Mouse (Mus musculus): ENCODE measurements at regions not wholly inside any gene's neighbourhood (a gene's known extent, or its start where the extent isn't known, plus 50 kb on each side); places are given as distances from the start of the nearest gene placed in this dataset.

DNA sequence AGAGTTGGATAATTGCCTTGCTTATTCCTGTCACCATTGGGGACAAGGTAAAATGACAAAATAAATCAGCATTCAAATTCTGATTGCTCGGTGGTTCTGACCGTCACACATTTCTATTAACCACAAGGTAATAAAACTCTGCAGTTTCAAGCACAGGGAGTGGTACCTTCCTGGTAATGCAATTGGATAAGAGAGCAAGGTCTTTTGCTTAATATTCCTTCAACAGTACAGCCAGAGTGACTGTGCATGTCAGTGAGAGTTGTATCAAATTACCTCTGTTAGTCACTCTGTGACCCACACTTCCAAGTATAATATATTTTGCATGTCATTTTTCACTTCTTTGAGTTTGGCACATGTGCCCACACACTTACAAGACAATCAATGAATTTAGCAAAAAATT is 177.8 kb upstream of the Acvr2a start:
- TF ChIP-seq TAL1 (conservative IDR thresholded peaks at IDR 0.05; ENCODE audit: low read depth, low read length), result no peak
- TF ChIP-seq CTCF (IDR thresholded peaks at IDR 0.05; ENCODE audit: low read depth, low read length), result no peak
- no peak for TF ChIP-seq GATA1 (IDR thresholded peaks at IDR 0.05; ENCODE audit: borderline replicate concordance, low read length)
- no peak for TF ChIP-seq GATA2 (IDR thresholded peaks at IDR 0.05; ENCODE audit: borderline replicate concordance, low read depth, low read length)
- TF ChIP-seq POLR2AphosphoS5 (IDR thresholded peaks at IDR 0.05; ENCODE audit: insufficient replicate concordance, low read depth, low read length), result no peak
- no peaks in the 10 kb centered on the region for H3K9me3 ChIP-seq (replicated peaks)
- DNase-seq (ENCODE audit: low spot score), result no peak
- H3K27me3 ChIP-seq (ENCODE audit: insufficient read depth, low read length), result no peaks in the 10 kb centered on the region
- ATAC-seq (ENCODE audit: extremely low read depth, insufficient number of reproducible peaks, low FRiP score, poor library complexity, severe bottlenecking), result no peak
- no peaks in the 10 kb centered on the region for H3K36me3 ChIP-seq (replicated peaks)
- no peak overlapping the region for H3K4me3 ChIP-seq (ENCODE audit: low read depth, low read length)
- H3K4me1 ChIP-seq (ENCODE audit: insufficient read depth, low read depth, low read length), result no peaks in the 10 kb centered on the region

DNA sequence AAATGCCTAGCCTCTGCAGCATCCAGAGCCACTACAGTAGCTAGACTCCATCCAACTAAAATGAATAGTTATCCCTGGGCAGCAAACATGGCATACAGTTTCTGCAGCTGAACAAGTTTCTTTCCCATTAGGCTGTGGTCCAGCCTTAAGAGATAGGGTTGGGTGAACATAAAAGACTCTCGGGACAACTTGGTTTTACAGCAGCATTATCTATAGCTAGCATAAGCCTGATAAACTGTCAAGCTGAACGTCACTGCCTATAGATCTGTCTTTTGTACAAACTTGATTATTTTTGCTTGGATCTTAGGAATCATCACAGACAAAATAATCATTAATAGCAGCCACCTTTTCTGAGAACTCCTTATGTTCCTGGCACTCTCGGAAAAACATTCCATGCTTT is 169.8 kb upstream of the Acvr2a start:
- no peaks in the 10 kb centered on the region for H3K36me3 ChIP-seq (replicated peaks)

DNA sequence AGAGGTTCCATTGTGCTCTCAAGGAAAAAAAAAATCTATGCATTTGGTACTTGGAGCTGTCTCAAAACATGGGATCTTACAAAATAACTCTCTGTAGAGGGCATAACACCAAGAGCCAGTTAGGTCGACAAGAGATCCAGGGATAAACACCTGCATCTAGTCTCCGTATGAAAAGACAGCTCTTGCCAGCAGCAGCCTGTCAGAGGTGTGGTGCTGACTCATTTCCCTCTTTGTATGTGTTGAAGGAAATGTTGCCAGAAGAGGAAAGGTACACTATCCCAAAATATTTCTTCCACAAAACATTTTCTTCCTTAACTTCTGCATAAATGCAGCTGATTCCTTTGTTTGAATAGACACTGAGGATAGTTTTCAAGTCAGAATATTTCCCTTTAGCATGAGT is 163.6 kb upstream of the Acvr2a start:
- no peak for ATAC-seq (ENCODE audit: extremely low read depth, insufficient number of reproducible peaks, low FRiP score, poor library complexity, severe bottlenecking)
- Histone ChIP-seq H3K4me1 (ENCODE audit: insufficient read depth, low read depth, low read length) (no peaks in the 10 kb centered on the region), H3K9me3 (replicated peaks) (no peaks in the 10 kb centered on the region), H3K4me3 (ENCODE audit: low read depth, low read length) (no peak overlapping the region), H3K27me3 (ENCODE audit: insufficient read depth, low read length) (no peaks in the 10 kb centered on the region), H3K36me3 (replicated peaks) (no peaks in the 10 kb centered on the region)
- DNase-seq (ENCODE audit: low spot score), result no peak
- TF ChIP-seq GATA2 (IDR thresholded peaks at IDR 0.05; ENCODE audit: borderline replicate concordance, low read depth, low read length) (no peak), CTCF (IDR thresholded peaks at IDR 0.05; ENCODE audit: low read depth, low read length) (no peak)

More for the DNA sequence above, 169.8 kb upstream of the Acvr2a start:
- Histone ChIP-seq H3K4me3 (ENCODE audit: low read depth, low read length) (no peak overlapping the region), H3K9me3 (replicated peaks) (no peaks in the 10 kb centered on the region), H3K4me1 (ENCODE audit: insufficient read depth, low read depth, low read length) (no peaks in the 10 kb centered on the region), H3K27me3 (ENCODE audit: insufficient read depth, low read length) (no peaks in the 10 kb centered on the region)
- DNase-seq (ENCODE audit: low spot score) (no peak), ATAC-seq (ENCODE audit: extremely low read depth, insufficient number of reproducible peaks, low FRiP score, poor library complexity, severe bottlenecking) (no peak)
- no peak for TF ChIP-seq POLR2AphosphoS5 (IDR thresholded peaks at IDR 0.05; ENCODE audit: insufficient replicate concordance, low read depth, low read length)
- no peak for TF ChIP-seq TAL1 (conservative IDR thresholded peaks at IDR 0.05; ENCODE audit: low read depth, low read length)
- TF ChIP-seq GATA1 (IDR thresholded peaks at IDR 0.05; ENCODE audit: borderline replicate concordance, low read length), result no peak
- no peak for TF ChIP-seq CTCF (IDR thresholded peaks at IDR 0.05; ENCODE audit: low read depth, low read length)
- no peak for TF ChIP-seq GATA2 (IDR thresholded peaks at IDR 0.05; ENCODE audit: borderline replicate concordance, low read depth, low read length)

DNA sequence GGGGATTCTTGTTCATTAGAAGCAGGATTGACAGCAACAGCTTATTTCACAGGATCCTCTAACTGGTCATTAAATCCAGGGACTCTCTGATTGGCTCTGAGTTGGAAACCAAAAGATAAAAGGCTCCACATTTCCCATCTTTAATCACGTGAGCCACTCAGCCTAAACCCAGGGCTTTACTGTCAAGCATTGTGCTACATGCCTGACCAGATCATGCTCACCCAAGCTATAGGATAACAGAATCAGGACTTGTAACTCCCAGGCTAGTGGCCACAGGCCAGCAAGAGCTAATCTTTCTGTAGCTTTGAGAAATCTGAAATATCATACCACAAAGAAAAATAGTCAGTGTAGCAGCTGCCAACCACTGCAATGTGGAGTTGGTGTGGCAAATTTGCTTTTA is 152.7 kb upstream of the Acvr2a start:
- no peak for DNase-seq (ENCODE audit: low spot score)
- Histone ChIP-seq H3K27me3 (ENCODE audit: insufficient read depth, low read length) (0 out of 2 replicates have a peak, but pooled peaks cover 4% of the 10 kb centered on the region), H3K4me1 (ENCODE audit: insufficient read depth, low read depth, low read length) (no peaks in the 10 kb centered on the region), H3K9me3 (replicated peaks) (no peaks in the 10 kb centered on the region), H3K4me3 (ENCODE audit: low read depth, low read length) (no peak overlapping the region), H3K36me3 (replicated peaks) (no peaks in the 10 kb centered on the region)
- ATAC-seq (ENCODE audit: extremely low read depth, insufficient number of reproducible peaks, low FRiP score, poor library complexity, severe bottlenecking), result no peak
- TF ChIP-seq GATA1 (IDR thresholded peaks at IDR 0.05; ENCODE audit: borderline replicate concordance, low read length) (no peak), POLR2AphosphoS5 (IDR thresholded peaks at IDR 0.05; ENCODE audit: insufficient replicate concordance, low read depth, low read length) (no peak), TAL1 (conservative IDR thresholded peaks at IDR 0.05; ENCODE audit: low read depth, low read length) (no peak), CTCF (IDR thresholded peaks at IDR 0.05; ENCODE audit: low read depth, low read length) (no peak), GATA2 (IDR thresholded peaks at IDR 0.05; ENCODE audit: borderline replicate concordance, low read depth, low read length) (no peak)

DNA sequence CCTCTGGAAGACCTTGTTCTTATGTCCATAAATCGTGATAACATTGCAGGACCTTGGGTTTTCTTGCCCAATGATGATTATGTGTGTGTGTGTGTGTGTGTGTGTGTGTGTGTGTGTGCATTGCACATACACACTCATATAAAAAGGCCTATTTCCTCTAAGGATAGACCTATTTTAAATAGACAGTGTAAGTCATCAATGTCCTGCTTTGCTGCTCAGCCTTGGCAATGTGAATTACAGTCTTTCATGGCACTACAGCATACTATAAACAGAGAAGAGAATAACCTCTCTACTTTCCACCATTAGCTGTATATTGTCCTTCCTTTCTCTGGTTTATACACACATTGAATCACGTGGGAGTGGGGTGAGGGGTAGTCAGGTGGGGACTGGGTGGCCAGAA is 148.8 kb upstream of the Acvr2a start:
- H3K4me3 ChIP-seq (ENCODE audit: low read depth, low read length), result no peak overlapping the region
- DNase-seq (ENCODE audit: low spot score), result no peak
- TF ChIP-seq TAL1 (conservative IDR thresholded peaks at IDR 0.05; ENCODE audit: low read depth, low read length) (no peak), GATA1 (IDR thresholded peaks at IDR 0.05; ENCODE audit: borderline replicate concordance, low read length) (no peak), CTCF (IDR thresholded peaks at IDR 0.05; ENCODE audit: low read depth, low read length) (no peak), GATA2 (IDR thresholded peaks at IDR 0.05; ENCODE audit: borderline replicate concordance, low read depth, low read length) (no peak), POLR2AphosphoS5 (IDR thresholded peaks at IDR 0.05; ENCODE audit: insufficient replicate concordance, low read depth, low read length) (no peak)
- ATAC-seq (ENCODE audit: extremely low read depth, insufficient number of reproducible peaks, low FRiP score, poor library complexity, severe bottlenecking), result no peak
- no peaks in the 10 kb centered on the region for H3K36me3 ChIP-seq (replicated peaks)
- H3K4me1 ChIP-seq (ENCODE audit: insufficient read depth, low read depth, low read length), result no peaks in the 10 kb centered on the region
- H3K27me3 ChIP-seq (ENCODE audit: insufficient read depth, low read length), result no peaks in the 10 kb centered on the region
- no peaks in the 10 kb centered on the region for H3K9me3 ChIP-seq (replicated peaks)

DNA sequence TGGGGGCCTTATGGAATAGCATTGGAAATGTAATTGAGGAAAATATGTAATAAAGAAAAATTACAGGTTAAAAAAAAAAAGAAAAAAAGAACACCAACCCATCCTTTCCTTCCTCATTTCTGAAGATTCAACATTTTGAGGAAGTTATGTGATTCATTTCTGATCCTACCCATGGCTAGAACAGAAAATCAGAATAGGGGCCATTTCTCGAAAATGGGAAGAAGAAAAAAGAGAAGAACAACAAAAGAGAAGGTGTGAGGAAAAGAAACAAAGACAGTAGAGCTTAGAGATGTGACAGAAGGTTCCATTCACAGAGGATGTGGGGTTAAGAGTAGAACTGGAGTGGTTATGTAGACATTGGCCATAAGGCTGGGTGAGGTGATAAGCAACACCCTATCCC is 124.8 kb upstream of the Acvr2a start:
- Histone ChIP-seq H3K36me3 (replicated peaks) (no peaks in the 10 kb centered on the region), H3K27me3 (ENCODE audit: insufficient read depth, low read length) (no peaks in the 10 kb centered on the region), H3K4me3 (ENCODE audit: low read depth, low read length) (no peak overlapping the region), H3K4me1 (ENCODE audit: insufficient read depth, low read depth, low read length) (no peaks in the 10 kb centered on the region), H3K9me3 (replicated peaks) (no peaks in the 10 kb centered on the region)
- TF ChIP-seq GATA1 (IDR thresholded peaks at IDR 0.05; ENCODE audit: borderline replicate concordance, low read length), result no peak
- no peak for TF ChIP-seq GATA2 (IDR thresholded peaks at IDR 0.05; ENCODE audit: borderline replicate concordance, low read depth, low read length)
- TF ChIP-seq TAL1 (conservative IDR thresholded peaks at IDR 0.05; ENCODE audit: low read depth, low read length), result no peak
- TF ChIP-seq CTCF (IDR thresholded peaks at IDR 0.05; ENCODE audit: low read depth, low read length), result no peak
- TF ChIP-seq POLR2AphosphoS5 (IDR thresholded peaks at IDR 0.05; ENCODE audit: insufficient replicate concordance, low read depth, low read length), result no peak
- ATAC-seq (ENCODE audit: extremely low read depth, insufficient number of reproducible peaks, low FRiP score, poor library complexity, severe bottlenecking) (no peak), DNase-seq (ENCODE audit: low spot score) (no peak)

DNA sequence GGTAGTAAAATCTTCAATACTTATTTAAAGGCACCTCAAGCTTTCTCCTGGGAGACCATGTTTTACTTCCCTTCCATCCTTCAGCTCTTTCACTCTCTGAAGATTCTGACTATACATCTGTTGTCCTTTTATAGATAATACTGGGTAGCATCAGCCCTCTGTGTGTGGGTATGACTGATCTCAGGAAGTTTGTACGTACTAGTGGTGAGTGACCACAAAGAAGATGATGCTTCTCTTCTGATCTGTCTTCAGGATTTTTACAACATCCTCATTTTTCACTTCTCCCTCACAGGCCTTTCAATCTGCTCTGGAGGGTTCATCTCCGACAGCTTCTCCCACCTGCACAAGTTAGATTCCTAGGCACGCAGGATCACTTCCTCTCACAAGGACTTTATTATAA is 119.4 kb upstream of the Acvr2a start:
- H3K4me1 ChIP-seq (ENCODE audit: insufficient read depth, low read depth, low read length), result no peaks in the 10 kb centered on the region
- no peak overlapping the region for H3K4me3 ChIP-seq (ENCODE audit: low read depth, low read length)
- no peaks in the 10 kb centered on the region for H3K27me3 ChIP-seq (ENCODE audit: insufficient read depth, low read length)
- ATAC-seq (ENCODE audit: extremely low read depth, insufficient number of reproducible peaks, low FRiP score, poor library complexity, severe bottlenecking) (no peak), DNase-seq (ENCODE audit: low spot score) (no peak)
- H3K9me3 ChIP-seq (replicated peaks), result no peaks in the 10 kb centered on the region
- no peaks in the 10 kb centered on the region for H3K36me3 ChIP-seq (replicated peaks)
- TF ChIP-seq GATA1 (IDR thresholded peaks at IDR 0.05; ENCODE audit: borderline replicate concordance, low read length) (no peak), POLR2AphosphoS5 (IDR thresholded peaks at IDR 0.05; ENCODE audit: insufficient replicate concordance, low read depth, low read length) (no peak), GATA2 (IDR thresholded peaks at IDR 0.05; ENCODE audit: borderline replicate concordance, low read depth, low read length) (no peak), TAL1 (conservative IDR thresholded peaks at IDR 0.05; ENCODE audit: low read depth, low read length) (no peak), CTCF (IDR thresholded peaks at IDR 0.05; ENCODE audit: low read depth, low read length) (no peak)
